Mouse (Mus musculus) brown adipose tissue, adult 24 weeks (tissue): ENCODE results near the gene Ccnh. TPM values are rescaled to one million over a fixed set of nuclear protein-coding genes. Genes with fewer than 3 reads are reported as not detected.

Source experiments
- polyA plus RNA-seq: library from polyadenylated mRNA; stranded (reverse); fragments of >200 nt; gene quantifications from 2 replicates; pipeline ENCODE4 v1.2.4, GENCODE M21; 2012; ENCODE audit not compliant: missing spikeins, insufficient read depth, insufficient read length

Ccnh gene
- polyA plus RNA-seq, 1 experiment, result 58.8 TPM

Other genes with a start within 250 kb of the Ccnh start
- 16.7 and 26.3 TPM in 2 replicates for gene Rasa1, start 99.7 kb downstream of the Ccnh start, polyA plus RNA-seq